19 mouse cellular contexts compared by ENCODE assay signal in genomic region chr1:152913483-152914460, GRCm38 (mm10). TPM values are rescaled to one million over a fixed set of nuclear protein-coding genes. Genes with fewer than 3 reads are reported as not detected.
DNase-seq lines count a peak whose midpoint lies in the region.
"Had no signal": no experiment of that assay in that cellular context is flagged by ENCODE, and none has a peak within 500 bp of the region (broad histone marks: within the 10 kb centered on the region; RNA-seq: fewer than 3 reads in every experiment).

No protein-coding gene starts in this region.

- no peaks in the 10 kb centered on the region for H3K9me3 ChIP-seq in heart, embryonic 10.5 days
- H3K9me3 ChIP-seq: embryonic facial prominence, embryonic 15.5 days; heart, embryonic 12.5 days; hindbrain, embryonic 13.5 days; limb, embryonic 12.5 days; liver, embryonic 13.5 days had no signal

- peak; percentile 33 for DNase-seq in heart, embryonic 10.5 days (ENCODE audit: low spot score)
- no peak for DNase-seq in heart, adult 18-20 months
- DNase-seq in left cerebral cortex, postnatal 4 days: peak; percentile 4
- no peak for DNase-seq in left cerebral cortex, adult 9 months (ENCODE audit: low spot score in 2 of 2)
- DNase-seq in retina, postnatal 1 day: peak; percentile 51
- DNase-seq in retina, embryonic 14.5 days (ENCODE audit: low spot score): no peak
- DNase-seq in yolk sac, embryonic 10.5 days (ENCODE audit: low spot score): no peak
- no peak for DNase-seq in cerebellum, adult 8-10 months
- DNase-seq: cerebellum, adult 9-10 months; heart, postnatal 14 days; kidney, postnatal 25 days; liver, embryonic 13.5 days had no signal

- no peaks in the 10 kb centered on the region for H3K27me3 ChIP-seq in heart, embryonic 10.5 days (ENCODE audit: insufficient read depth, poor library complexity, severe bottlenecking)
- H3K27me3 ChIP-seq: CH12.LX; embryonic facial prominence, embryonic 15.5 days; hindbrain, embryonic 13.5 days; limb, embryonic 12.5 days; liver, embryonic 13.5 days had no signal

- peaks cover 7% of the 10 kb centered on the region; the same call in 1 of the 2 replicates for H3K4me1 ChIP-seq in heart, embryonic 10.5 days
- H3K4me1 ChIP-seq: embryonic facial prominence, embryonic 15.5 days; hindbrain, embryonic 13.5 days; limb, embryonic 12.5 days; liver, embryonic 13.5 days had no signal

- no peak overlapping the region for H3K27ac ChIP-seq in heart, embryonic 10.5 days
- H3K27ac ChIP-seq: embryonic facial prominence, embryonic 15.5 days; hindbrain, embryonic 13.5 days; limb, embryonic 12.5 days; liver, embryonic 13.5 days; stomach, postnatal 0 days had no signal

- H3K36me3 ChIP-seq in heart, embryonic 10.5 days: no peaks in the 10 kb centered on the region
- H3K36me3 ChIP-seq: embryonic facial prominence, embryonic 15.5 days; heart, embryonic 12.5 days; hindbrain, embryonic 13.5 days; limb, embryonic 12.5 days; liver, embryonic 13.5 days had no signal

- intact Hi-C loops in left cerebral cortex, postnatal 4 days (cut with DNase I): no loop called here

- H3K4me3 ChIP-seq in heart, embryonic 10.5 days: no peak overlapping the region
- H3K4me3 ChIP-seq: embryonic facial prominence, embryonic 15.5 days; heart, embryonic 12.5 days; hindbrain, embryonic 13.5 days; limb, embryonic 12.5 days; liver, embryonic 13.5 days had no signal

- 68% methylated on average over 6 of the region's 6 CpGs for WGBS in heart, embryonic 10.5 days

RNA-seq across cellular contexts. Expression of gene Smg7, which starts 11.3 kb away (rescaled TPM):
- 25.9 and 30.0 TPM in 2 replicates for polyA plus RNA-seq in heart, embryonic 10.5 days (2016; fragmentation: Nextera tagmentation; extraction: Ambion mirVana)
- 10 to 100 TPM; 42.2 to 43.1 TPM for total RNA-seq in heart, adult 18-20 months (2021)
- total RNA-seq in left cerebral cortex, postnatal 4 days (2021): 10 to 100 TPM; 80.8 to 84.8 TPM

RNA-seq across cellular contexts. Expression of gene Nmnat2, which starts 41.0 kb away (rescaled TPM):
- 0.28 and 1.0 TPM in 2 replicates for polyA plus RNA-seq in heart, embryonic 10.5 days (2016; fragmentation: Nextera tagmentation; extraction: Ambion mirVana)
- total RNA-seq in heart, adult 18-20 months (2021): under 1 TPM; 0.27 to 0.51 TPM
- total RNA-seq in left cerebral cortex, postnatal 4 days (2021): 100 to 1,000 TPM; 152 to 155 TPM
- total RNA-seq: megakaryocyte, adult 5-6 weeks had no signal

Comparison
In these comparisons a context has a peak if more than half of its experiments do, and no peak if none do; other contexts are left out.
1. DNase-seq: peak in heart, embryonic 10.5 days (single experiment), left cerebral cortex, postnatal 4 days (single experiment) and retina, postnatal 1 day (single experiment); none in heart, adult 18-20 months (0 of 2), left cerebral cortex, adult 9 months (0 of 2), retina, embryonic 14.5 days (single experiment), yolk sac, embryonic 10.5 days (single experiment) and cerebellum, adult 8-10 months (single experiment).
2. RNA of gene Nmnat2, which starts 41.0 kb away (total RNA-seq): 152 to 155 TPM in left cerebral cortex, postnatal 4 days; 0.27 to 0.51 TPM in heart, adult 18-20 months; every median in the first group is over 100 times any median in the second.